Mouse (Mus musculus): ENCODE measurements around the gene Ets2.
"Not testable (repeated sequence)": the region's sequence is repeated elsewhere in the genome, so short reads cannot be mapped to it uniquely, and the experiment has no call there.

Ets2 gene

DNA sequence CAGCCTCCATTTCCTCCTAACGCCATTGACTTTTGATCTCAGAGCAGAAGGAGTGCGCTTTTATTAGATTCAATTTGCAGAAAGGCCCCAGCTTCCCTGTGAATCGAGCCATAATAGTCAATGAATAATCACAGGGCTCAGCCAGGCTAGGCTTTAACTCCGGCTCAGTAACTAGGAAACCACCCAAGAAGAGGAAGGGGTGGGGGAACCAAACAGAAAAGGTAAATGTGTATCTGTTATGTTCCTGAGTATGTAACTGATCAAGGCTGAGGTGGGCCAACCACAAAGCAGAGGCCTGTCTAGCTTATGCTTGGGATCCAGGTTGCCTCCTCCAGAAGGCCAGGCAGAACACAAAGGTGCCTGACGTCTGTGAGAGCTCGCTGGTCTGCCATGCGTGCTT is 1.7 kb upstream of the Ets2 start:
- DNase-seq, result peak; percentile 69 to 85

DNA sequence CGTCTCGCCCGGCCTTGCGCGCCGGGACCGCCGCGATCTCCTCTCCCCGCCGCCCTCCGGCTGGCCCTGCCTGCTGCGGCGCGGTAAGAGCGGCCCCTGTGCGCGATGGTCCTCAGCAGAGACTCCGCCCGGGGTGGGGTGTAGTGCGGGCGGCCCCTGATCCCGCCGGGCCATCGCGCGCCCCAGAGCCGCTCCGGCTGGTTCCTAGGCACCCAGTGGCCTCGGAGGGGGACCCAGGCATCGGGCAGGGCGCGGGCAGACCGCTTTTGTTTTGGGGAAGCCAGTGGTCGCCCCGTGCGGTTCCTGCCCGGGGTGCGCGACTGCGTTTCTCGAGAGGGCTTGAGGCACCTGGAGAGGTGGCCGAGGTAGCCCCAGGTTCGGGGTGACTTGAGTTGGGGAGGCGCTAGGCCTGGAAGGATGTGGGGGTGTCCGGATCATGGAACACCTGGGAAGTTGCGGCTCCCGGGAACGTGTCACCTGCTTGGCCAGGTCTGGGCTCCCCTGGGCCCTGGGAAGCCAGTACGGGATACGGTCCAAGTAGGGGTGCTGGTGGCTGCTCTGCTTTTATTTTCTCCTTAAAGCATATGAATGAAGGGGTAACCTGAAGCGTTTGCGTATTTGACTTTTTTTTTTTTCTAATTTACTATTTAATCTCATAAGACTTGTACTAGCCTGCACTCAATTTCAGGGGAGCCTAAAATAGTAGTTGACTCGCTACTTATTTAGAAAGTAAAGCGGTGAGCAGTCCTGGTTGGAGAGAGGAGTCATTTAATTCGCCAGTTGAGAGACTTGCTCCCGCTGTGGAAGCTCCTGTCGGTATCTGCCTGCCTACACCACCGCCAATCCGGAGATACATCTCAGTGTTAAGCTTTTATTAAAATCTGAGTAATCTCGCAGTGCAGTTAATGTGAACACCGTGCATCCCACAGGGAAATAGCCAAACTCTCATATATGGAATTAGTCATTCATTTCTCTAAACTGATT is 979 bp downstream of the Ets2 start:
- DNase-seq, result peak in 1 of 2 experiments; percentile 35

DNA sequence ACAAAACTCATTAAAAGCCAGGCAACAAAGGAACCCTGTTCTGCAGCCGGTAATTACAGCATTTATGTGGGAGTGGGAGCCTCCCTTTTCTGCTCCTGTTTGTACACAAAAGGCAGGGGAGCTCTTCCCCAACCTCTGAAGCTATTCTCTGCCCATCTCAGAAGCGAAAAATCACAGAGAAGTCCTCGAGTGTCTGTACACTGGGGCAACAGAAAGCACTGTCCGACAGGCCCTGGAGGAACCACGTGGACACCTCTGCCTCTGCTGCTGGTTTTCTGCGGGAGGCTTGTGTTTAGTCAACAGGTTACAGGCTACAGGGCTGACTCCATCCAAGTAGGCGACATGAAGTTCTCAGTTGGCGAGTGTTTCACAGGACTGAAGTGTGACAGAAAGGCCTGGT is 2.1 kb downstream of the Ets2 start:
- DNase-seq, result peak in 1 of 2 experiments; percentile 24

DNA sequence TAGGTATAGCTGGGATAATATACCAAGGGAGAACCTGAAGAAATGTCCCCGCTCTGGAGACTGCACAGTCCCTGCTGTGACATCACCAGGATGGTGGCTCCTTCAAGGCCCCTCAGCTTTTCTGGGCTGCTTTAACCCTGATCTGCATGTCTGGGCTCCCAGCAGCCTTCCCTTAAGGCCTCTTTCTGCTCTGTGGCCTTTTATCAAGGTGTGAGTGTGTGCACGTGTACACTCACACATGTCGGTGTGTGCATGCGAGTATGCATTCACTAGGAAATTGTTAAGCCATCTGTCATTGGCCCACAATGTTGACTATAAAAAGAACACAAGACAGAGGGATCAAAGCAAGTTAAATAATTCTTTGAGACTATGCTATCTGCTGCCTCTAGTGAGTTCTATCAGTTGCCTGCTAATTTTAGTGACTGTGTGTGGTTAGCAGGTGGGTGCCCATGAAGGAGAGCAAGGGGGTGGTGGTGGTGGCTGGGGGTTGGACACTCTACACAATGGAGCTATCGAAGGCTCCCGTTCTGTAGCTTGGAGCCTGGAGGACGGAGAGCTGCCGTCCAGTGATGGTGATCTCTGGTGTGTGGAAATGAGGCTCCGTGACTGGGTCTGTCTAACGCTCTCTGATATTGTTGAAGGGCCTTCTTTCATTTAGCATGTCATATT is 2.9 kb downstream of the Ets2 start:
- DNase-seq, result no peak

DNA sequence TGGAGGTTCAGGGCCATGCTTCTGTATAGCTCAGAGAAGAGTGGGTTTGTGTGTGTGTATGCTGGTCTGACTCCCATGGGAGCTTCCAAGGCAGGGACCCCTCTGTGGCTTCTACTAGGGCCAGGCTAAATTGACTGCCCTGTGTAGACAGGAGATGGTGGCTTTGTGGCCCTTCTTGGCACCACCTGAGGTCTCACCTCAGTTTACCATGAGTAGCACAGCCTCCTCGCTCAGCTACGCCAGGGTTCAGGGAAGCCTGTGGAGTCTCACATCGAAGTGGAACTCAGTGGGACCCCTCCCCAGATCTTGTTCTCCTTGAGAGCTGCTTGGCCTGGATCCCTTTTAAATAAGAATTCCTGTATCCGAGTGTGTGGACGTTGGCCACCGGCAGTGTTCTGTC is 3.9 kb downstream of the Ets2 start:
- DNase-seq, result no peak

DNA sequence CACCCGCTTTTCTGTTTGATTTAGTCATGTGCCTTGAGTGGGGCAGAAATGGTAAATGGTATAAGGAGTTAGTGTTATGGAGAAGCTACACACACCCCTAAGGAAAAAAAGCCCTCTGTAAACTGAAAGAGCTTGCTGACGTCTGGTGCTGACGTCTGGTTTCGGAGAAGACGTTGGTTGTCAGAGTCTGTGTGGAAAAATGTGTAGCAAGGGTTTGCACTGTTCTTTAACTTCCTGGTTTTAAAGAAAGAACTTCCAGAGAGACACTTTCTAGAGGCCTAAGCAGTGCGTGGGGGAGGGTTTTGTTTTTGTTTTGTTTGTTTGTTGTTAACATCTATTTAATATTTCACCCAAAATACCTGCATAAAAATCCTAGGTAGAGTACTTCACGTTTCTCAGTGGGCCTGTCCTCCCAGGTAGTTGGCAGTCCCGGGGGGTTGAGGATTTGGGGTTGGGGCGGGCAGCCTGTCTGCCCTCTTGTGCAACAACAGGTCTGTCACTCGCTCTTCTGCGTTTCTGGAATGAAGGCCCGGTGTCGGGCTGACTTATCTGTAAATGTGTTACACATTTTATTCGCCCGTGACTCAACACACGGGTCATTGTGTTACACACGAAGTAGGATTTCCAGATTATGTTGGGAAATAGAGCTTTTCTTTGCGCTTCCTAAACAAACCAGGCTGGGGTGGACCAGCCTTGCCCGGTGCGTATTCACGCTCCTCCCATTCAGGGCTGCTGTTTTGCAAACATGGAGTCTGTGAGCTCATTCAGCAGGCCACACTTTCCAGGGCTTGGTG is 6.5 kb downstream of the Ets2 start:
- peak; percentile 27 to 35 for DNase-seq

DNA sequence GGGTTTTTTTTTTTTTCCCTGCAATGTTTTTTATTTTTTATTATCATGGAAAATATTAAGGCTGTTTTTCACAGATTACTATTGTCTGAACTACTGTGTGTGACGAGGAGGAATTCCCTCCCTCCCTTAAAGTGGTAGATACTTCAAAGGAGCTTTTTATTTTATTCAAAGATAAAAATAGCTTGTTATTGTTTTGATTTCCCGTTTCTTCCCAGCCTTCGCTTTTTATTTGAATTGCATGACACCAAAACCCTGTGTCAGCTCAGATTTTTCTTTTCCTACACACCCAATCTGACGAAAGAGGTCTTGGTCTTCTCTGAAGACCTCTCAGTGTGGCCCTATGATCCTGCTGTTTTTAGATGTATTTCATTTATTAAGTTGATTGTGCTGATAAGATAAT is 7.3 kb downstream of the Ets2 start:
- DNase-seq, result no peak

DNA sequence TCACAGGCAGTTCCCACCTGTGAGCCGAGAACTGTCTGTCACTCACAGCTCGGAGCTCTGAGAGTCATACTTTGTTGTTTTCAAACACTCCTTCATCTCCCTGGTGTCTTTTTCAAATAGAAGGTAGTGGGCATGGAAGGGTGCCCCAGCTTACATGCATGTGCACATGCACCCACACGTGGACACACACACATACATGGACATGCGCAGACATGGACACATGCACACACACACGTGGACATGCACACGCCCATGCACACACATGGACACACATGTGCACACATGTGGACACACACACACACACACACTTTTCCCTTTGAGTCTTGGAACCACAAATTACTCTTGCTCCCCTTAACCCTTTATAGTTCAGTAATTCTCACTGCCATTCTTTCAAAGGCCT is 8.3 kb downstream of the Ets2 start:
- DNase-seq, result no peak

DNA sequence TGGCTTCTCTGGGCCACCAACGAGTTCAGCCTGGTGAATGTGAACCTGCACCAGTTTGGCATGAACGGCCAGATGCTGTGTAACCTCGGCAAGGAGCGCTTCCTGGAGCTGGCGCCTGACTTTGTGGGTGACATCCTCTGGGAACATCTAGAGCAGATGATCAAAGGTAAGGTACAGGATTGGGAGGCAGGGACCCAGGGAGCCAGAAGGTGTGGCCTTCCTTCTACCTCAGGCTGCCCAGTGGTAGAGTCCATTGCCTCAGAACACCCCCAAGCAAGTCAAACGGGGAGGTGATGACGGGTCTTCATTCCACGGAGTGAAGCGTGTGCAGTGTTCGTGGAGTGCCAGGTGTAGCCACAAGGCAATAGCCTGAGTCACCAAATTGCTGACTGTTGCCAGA is 10.2 kb downstream of the Ets2 start:
- DNase-seq, result no peak

DNA sequence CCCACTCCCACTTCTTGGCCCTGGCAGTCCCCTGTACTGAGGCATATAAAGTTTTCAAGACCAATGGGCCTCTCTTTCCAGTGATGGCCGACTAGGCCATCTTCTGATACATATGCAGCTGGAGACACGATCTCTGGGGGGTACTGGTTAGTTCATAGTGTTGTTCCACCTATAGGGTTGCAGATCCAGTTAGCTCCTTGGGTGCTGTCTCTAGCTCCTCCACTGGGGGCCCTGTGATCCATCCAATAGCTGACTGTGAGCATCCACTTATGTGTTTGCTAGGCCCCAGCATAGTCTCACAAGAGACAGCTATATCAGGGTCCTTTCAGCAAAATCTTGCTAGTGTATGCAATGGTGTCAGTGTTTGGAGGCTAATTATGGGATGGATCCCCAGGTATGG is 11.2 kb downstream of the Ets2 start:
- DNase-seq, result not testable (repeated sequence)

DNA sequence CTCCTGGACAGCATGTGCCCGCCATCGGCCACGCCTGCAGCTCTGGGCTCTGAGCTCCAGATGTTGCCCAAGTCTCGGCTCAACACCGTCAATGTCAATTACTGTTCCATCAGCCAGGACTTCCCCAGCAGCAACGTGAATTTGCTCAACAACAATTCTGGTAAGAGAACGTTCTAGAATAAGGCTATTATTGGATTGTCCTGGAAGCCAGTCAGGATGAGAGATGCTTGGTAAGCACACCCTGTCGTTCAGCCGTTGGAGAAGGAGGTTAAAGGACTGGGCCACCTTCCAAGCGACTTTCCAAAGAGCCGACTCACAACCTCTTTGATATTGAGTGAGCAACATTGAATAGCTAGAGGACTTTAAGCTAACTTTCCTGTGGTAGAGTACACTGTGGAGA is 13.2 kb downstream of the Ets2 start:
- DNase-seq, result no peak

DNA sequence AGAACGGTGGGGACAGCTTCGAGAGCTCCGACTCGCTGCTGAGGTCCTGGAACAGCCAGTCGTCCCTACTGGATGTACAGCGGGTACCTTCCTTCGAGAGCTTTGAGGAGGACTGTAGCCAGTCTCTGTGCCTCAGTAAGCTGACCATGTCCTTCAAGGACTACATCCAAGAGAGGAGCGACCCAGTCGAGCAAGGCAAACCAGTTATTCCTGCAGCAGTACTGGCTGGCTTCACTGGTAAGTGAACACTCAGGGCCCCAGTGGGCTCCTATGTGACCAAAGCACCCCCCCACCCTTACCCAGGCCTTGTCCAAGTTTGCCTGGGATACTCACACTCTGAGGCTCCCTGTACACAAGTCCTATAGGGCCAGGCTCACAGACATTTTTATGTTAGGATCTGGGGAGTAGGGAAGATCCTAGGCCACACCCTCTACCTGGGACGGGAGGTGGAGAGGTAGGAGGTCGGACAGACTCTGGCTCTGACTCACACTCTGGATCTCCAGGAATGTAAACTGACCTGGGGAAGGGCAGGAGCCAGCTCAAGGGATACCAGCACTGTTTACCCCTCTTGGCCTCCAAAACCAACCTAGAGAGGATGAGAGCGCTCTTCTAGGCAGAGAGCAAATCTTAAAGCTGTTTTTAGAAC is 14.3 kb downstream of the Ets2 start:
- no peak for DNase-seq

DNA sequence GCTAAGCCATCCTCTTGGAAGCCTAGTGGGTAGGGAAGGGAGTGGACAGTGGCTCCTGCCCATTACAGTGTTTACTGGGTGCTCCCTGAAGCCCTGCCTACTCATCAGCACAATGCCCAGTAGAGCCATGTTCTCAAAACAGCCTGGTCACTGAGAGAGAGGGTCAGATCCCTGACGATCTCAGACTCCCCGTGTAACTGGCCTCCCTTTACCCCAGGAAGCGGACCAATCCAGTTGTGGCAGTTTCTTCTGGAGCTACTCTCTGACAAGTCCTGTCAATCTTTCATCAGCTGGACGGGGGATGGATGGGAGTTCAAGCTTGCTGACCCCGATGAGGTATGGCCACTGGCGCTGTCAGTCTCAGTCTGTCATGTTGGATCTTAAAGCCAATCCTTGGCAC is 15.8 kb downstream of the Ets2 start:
- DNase-seq, result no peak

DNA sequence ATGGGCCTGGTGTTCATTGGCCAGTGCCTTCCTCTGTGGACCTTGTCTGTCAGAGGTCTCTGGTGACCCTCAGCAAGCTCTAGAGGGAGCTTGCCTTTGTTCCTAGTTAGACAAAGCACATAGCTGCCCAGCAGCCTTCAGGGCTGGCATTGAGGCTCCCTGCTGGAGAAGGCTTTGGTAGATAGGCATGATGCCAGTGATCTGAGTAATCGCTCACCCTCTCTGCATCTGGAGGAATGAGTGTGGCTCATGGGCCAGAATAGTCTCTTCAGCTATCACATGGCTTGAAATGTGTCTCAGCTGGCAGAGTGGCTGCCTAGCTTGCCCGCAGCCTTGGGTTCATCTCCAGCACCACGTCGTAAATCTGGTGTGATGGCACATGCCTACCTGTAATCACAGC is 16.2 kb downstream of the Ets2 start:
- DNase-seq, result no peak

DNA sequence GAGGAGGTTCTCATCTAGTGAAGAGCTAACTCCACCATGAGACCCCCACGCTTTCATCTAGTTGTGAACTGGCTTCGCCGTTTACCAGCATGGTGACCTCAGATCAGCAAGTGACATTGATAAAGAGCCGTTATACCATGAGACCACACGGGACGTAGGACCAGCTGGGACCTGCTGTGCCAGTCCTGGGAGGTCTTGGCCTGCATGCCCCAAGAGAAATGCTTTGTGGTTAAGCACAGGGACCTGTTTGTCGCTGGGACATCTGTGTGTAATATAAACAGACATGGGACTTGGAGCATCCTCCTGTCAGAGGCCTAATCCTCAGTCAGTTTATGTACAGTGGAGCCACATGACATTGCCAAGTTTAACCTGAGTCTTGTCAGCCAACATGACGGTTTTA is 18.7 kb downstream of the Ets2 start:
- DNase-seq, result no peak

DNA sequence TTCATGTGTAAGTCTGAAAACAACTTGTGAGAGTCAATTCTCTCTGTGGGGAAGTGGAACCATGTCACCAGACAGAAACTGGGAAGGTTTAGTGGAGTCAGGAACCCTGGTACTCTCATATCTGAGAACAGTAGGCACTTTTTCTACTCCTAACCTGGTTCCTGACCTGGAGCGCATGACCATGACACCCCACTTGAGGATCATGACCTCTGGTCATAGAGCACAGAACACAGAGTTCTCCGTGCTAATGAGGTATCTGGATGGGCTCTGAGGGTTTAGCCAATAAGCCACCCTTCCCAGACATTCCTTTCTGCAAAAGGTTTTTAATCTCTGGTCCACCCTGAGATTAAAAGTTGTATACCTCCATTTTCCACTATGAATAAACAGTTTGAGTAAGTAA is 22.4 kb downstream of the Ets2 start:
- DNase-seq, result peak in 1 of 2 experiments; percentile 60

DNA sequence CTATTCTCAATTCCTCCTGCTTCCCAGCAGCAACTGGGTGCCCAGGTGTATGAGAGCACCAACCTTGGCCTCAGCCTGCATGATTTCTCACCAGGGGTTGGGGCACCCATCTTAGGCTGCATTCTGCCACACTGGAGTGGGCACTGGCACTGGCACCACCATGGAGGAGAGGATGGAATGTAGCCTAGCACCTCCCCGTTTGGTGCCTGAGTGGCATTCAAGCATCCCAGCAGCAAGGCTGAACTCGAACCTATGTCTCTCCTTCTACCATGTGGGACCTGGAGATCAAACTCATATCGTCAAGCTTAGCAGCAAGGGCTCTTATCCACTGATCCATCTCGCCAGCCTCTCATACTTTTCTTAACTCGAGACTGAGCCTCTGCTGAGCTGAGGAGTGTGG is 22.9 kb downstream of the Ets2 start:
- DNase-seq, result no peak

DNA sequence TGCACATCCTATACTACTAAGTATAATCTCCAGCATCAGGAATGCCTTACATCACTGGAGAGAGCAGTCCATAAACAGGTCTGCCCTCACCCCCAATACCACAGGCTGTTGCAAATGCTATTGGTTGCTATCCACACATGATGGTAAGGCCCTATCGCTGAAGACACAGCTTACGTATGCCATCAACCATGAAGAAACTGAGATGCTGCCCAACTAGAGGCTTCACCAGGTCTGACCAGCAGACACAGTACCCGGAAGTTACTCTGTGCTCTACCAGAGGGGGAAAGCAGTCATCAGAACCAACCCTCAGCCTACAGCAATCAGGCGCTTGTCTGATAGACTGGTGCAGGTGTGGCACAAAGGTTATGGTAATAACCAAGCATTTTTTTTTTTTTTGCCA is 24.9 kb downstream of the Ets2 start:
- DNase-seq, result no peak

DNA sequence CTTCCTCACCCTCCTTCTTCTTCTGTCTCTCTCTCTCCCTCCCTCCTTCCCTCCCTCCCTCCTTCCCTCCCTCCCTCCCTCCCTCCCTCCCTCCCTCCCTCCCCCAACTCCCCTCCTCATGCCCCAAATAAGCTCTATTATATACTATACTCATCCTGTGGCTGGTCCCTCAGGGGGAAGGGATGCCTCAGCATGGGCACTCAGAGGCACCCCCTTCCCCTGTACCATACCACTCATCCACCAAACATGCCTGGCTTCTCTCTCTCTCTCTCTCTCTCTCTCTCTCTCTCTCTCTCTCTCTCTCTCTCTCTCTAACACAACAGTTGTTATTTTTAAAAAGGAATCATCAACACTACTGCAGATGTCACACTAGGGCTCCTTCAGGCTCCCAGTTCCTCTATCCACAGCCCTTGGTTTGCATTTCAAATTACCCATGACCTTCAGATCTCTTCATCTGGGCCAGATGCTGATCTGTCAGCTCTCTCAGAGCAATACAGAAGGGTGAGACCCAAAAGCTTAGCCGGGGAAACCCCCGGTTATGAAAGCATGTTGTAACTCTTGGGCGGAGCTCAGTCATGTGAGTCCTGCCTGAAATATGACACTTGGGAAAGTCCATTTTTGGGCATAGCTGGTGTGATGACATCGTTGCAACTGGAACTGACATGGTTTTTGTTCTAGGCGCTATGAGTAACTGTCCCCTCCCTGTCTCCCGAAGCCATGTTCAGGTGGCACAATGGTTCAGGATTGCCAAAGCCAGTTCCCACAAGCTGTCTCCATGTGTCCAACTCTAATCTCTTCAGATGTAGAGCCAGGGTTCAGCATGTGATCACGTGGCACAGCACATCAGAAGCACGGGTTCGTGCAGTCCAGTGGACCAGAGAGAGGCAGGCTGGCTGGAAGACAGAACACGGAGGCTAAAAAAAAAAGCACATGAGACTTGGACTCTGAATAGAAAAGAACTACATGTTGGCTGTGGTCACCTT is 26.9 kb downstream of the Ets2 start:
- peak in 1 of 2 experiments; percentile 32 for DNase-seq

DNA sequence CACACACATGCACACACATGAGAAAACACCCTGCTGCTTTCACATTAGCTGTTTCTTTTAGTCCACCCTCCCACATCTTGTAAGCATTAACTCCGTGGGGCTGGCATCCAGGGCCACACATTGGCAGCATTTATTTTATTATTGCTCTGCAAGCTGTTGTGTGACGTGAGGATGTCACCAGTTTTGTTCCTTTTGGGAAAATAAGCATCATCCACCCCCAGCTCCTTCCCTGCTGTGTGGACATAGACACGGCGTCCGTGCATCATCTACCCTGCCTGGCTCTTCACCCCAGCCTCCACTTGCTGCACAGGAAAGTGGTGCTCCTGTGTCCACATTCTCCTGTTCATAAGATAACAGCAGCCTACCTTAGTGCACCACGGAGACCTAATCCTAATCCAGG is 27.9 kb downstream of the Ets2 start:
- no peak for DNase-seq

DNA sequence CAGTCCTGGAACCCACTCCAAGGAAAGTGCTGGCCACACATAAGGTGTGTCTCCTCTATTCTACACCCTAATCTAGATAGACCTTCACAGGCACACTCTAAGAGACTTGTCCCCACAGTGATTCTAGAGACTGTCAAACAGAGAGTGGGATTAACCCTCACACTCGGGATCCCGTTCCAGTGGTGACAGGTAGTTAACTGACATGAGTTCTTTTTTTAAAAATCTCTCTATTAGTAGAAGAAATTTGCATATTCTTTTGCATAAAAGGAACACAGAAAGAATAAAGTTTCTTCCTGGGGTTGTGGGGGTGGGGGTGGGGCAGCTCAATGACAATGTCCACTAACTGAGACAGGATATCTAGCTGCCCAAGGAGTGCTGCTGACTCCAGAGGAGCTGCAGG is 32.9 kb downstream of the Ets2 start:
- no peak for DNase-seq

DNA sequence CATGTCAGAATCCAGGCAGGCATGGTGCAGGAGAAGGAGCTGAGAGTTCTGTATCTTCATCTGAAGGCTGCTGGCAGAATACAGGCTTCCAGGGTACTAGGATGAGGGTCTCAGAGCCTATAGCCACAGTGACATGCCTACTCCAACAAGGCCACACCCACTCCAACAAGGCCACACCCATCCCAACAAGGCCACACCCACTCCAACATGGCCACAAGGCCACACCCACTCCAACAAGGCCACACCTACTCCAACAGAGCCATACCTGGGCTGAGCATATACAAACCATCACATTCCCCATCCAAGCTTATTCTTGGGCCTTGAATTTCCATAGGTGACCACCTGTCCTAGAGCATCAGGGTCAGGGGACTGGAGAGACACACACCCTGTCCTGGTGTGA is 34.2 kb downstream of the Ets2 start:
- no peak for DNase-seq
